9 mouse cellular contexts compared by ENCODE assay signal in genomic region chrX:134296301-134296700, GRCm38 (mm10). TPM values are rescaled to one million over a fixed set of nuclear protein-coding genes. Genes with fewer than 3 reads are reported as not detected.
DNase-seq lines count a peak whose midpoint lies in the region; ATAC-seq and TF ChIP-seq lines count a peak whose summit lies in the region.
"Had no signal": no experiment of that assay in that cellular context is flagged by ENCODE, and none has a peak within 500 bp of the region (broad histone marks: within the 10 kb centered on the region; RNA-seq: fewer than 3 reads in every experiment).

No protein-coding gene starts in this region.

- H3K27me3 ChIP-seq in hindbrain, embryonic 16.5 days (replicated peaks; ENCODE audit: control insufficient read depth, insufficient read depth, low read length), result no peaks in the 10 kb centered on the region; the same call in none of the 2 replicates
- H3K27me3 ChIP-seq in limb, embryonic 13.5 days, result peaks cover 52% of the 10 kb centered on the region
- H3K27me3 ChIP-seq in neural tube, embryonic 15.5 days (replicated peaks), result peaks cover 7% of the 10 kb centered on the region; the same call in 1 of the 2 replicates

- ATAC-seq in hindbrain, embryonic 16.5 days, result peak; percentile 32; the same call in 1 of the 2 replicates
- peak; percentile 55; the same call in 1 of the 2 replicates for ATAC-seq in limb, embryonic 13.5 days (ENCODE audit: low FRiP score, low read depth)
- ATAC-seq in neural tube, embryonic 15.5 days (ENCODE audit: low FRiP score), result peak; percentile 21; the same call in 1 of the 2 replicates

- peak overlapping the region; percentile 10; the same call in 1 of the 2 replicates for H3K4me3 ChIP-seq in embryonic fibroblast, embryonic 13.5 days (ENCODE audit: insufficient read depth, low read length)
- H3K4me3 ChIP-seq in hindbrain, embryonic 16.5 days (ENCODE audit: low read length), result peak overlapping the region; percentile 54
- peak overlapping the region; percentile 51 for H3K4me3 ChIP-seq in limb, embryonic 13.5 days
- peak overlapping the region; percentile 49 for H3K4me3 ChIP-seq in neural tube, embryonic 15.5 days (replicated peaks)
- H3K4me3 ChIP-seq: myocyte had no signal

- TF ChIP-seq POLR2A in embryonic fibroblast, embryonic 13.5 days (IDR thresholded peaks at IDR 0.05; ENCODE audit: low read depth, low read length), result no peak

- H3K27ac ChIP-seq in embryonic fibroblast, embryonic 13.5 days (ENCODE audit: insufficient read depth, low read length), result no peak overlapping the region
- H3K27ac ChIP-seq in hindbrain, embryonic 16.5 days (ENCODE audit: low read depth, low read length), result peak overlapping the region; percentile 72
- no peak overlapping the region for H3K27ac ChIP-seq in limb, embryonic 13.5 days
- H3K27ac ChIP-seq in neural tube, embryonic 15.5 days (replicated peaks), result peak overlapping the region; percentile 84

- TF ChIP-seq CTCF in embryonic fibroblast, embryonic 13.5 days (IDR thresholded peaks at IDR 0.05; ENCODE audit: borderline replicate concordance, insufficient read depth, low read length), result no peak

- peak overlapping the region; percentile 70 for H3K9ac ChIP-seq in hindbrain, embryonic 16.5 days (ENCODE audit: low read depth, low read length)
- peak overlapping the region; percentile 60; the same call in 1 of the 2 replicates for H3K9ac ChIP-seq in limb, embryonic 13.5 days
- peak overlapping the region; percentile 56 for H3K9ac ChIP-seq in neural tube, embryonic 15.5 days (replicated peaks)

- H3K4me2 ChIP-seq in hindbrain, embryonic 16.5 days (ENCODE audit: low read length), result peak overlapping the region; percentile 57
- H3K4me2 ChIP-seq in limb, embryonic 13.5 days (replicated peaks), result peak overlapping the region; percentile 66
- peak overlapping the region; percentile 55 for H3K4me2 ChIP-seq in neural tube, embryonic 15.5 days

- intact Hi-C loops in gastrocnemius, postnatal 14 days (cut with DNase I; ENCODE audit: low total_unique reads), result no loop called here

- no peaks in the 10 kb centered on the region for H3K9me3 ChIP-seq in hindbrain, embryonic 16.5 days (ENCODE audit: control insufficient read depth, low read length)
- no peaks in the 10 kb centered on the region for H3K9me3 ChIP-seq in limb, embryonic 13.5 days
- no peaks in the 10 kb centered on the region for H3K9me3 ChIP-seq in neural tube, embryonic 15.5 days (replicated peaks)

- peak; percentile 9 for DNase-seq in gastrocnemius, postnatal 14 days
- DNase-seq in gastrocnemius, postnatal 25 days, result no peak
- DNase-seq in adrenal gland, postnatal 25 days, result peak; percentile 36
- DNase-seq in urinary bladder, postnatal 10 days (ENCODE audit: low spot score), result no peak

- no peaks in the 10 kb centered on the region for H3K36me3 ChIP-seq in hindbrain, embryonic 16.5 days (ENCODE audit: control insufficient read depth, insufficient read depth, low read length)
- no peaks in the 10 kb centered on the region for H3K36me3 ChIP-seq in limb, embryonic 13.5 days
- H3K36me3 ChIP-seq in neural tube, embryonic 15.5 days, result no peaks in the 10 kb centered on the region

- WGBS in hindbrain, embryonic 16.5 days, result 33% methylated on average over 9 of the region's 9 CpGs
- WGBS in limb, embryonic 13.5 days, result 20% methylated on average over 9 of the region's 9 CpGs
- WGBS in neural tube, embryonic 15.5 days, result 28% methylated on average over 9 of the region's 9 CpGs

- H3K4me1 ChIP-seq in embryonic fibroblast, embryonic 13.5 days (ENCODE audit: control insufficient read depth, insufficient read depth, low read length), result no peaks in the 10 kb centered on the region
- no peaks in the 10 kb centered on the region for H3K4me1 ChIP-seq in hindbrain, embryonic 16.5 days (ENCODE audit: control insufficient read depth, insufficient read depth, low read depth, low read length)
- H3K4me1 ChIP-seq in limb, embryonic 13.5 days, result no peaks in the 10 kb centered on the region
- H3K4me1 ChIP-seq in neural tube, embryonic 15.5 days, result 0 out of 2 replicates have a peak, but pooled peaks cover 3% of the 10 kb centered on the region

RNA-seq across cellular contexts. Expression of gene Tmem35a, which starts 1.3 kb away (rescaled TPM):
- under 1 TPM; 0.80 to 0.84 TPM for total RNA-seq in gastrocnemius, postnatal 14 days (2021)
- under 1 TPM; 0.21 to 0.23 TPM for total RNA-seq in gastrocnemius, postnatal 25 days (2021)
- total RNA-seq in adrenal gland, postnatal 25 days (2021), result 216 and 250 TPM in 2 replicates
- polyA plus RNA-seq in embryonic fibroblast, embryonic 13.5 days (2011; ENCODE audit: insufficient read length, low read depth, missing spikeins), result 6.8 and 10.9 TPM in 2 replicates
- polyA plus RNA-seq in hindbrain, embryonic 16.5 days (2015; fragmentation: Nextera tagmentation; extraction: Ambion mirVana), result 117 and 126 TPM in 2 replicates
- 14.5 and 15.9 TPM in 2 replicates for polyA plus RNA-seq in limb, embryonic 13.5 days (2015; fragmentation: Nextera tagmentation; extraction: Ambion mirVana)
- polyA plus RNA-seq in neural tube, embryonic 15.5 days (2015; fragmentation: Nextera tagmentation; extraction: Ambion mirVana), result 104 and 132 TPM in 2 replicates

RNA-seq across cellular contexts. Expression of gene Cenpi, which starts 11.6 kb away (rescaled TPM):
- total RNA-seq in gastrocnemius, postnatal 14 days (2021), result 1 to 10 TPM; 1.4 to 1.5 TPM
- total RNA-seq in gastrocnemius, postnatal 25 days (2021), result under 1 TPM; 0.33 to 0.70 TPM
- total RNA-seq in adrenal gland, postnatal 25 days (2021), result 3.1 and 5.5 TPM in 2 replicates
- 15.6 and 16.8 TPM in 2 replicates for polyA plus RNA-seq in embryonic fibroblast, embryonic 13.5 days (2011; ENCODE audit: insufficient read length, low read depth, missing spikeins)
- 6.9 and 7.7 TPM in 2 replicates for polyA plus RNA-seq in hindbrain, embryonic 16.5 days (2015; fragmentation: Nextera tagmentation; extraction: Ambion mirVana)
- 25.4 and 28.6 TPM in 2 replicates for polyA plus RNA-seq in limb, embryonic 13.5 days (2015; fragmentation: Nextera tagmentation; extraction: Ambion mirVana)
- 5.9 and 11.3 TPM in 2 replicates for polyA plus RNA-seq in neural tube, embryonic 15.5 days (2015; fragmentation: Nextera tagmentation; extraction: Ambion mirVana)

RNA-seq across cellular contexts. Expression of gene Trmt2b, which starts 19.5 kb away (rescaled TPM):
- total RNA-seq in gastrocnemius, postnatal 14 days (2021), result 10 to 100 TPM in 1 of 2 experiments, 1 to 10 TPM in 1; 8.7 to 13.2 TPM
- 10 to 100 TPM; 10.8 to 12.3 TPM for total RNA-seq in gastrocnemius, postnatal 25 days (2021)
- total RNA-seq in adrenal gland, postnatal 25 days (2021), result 32.6 and 39.3 TPM in 2 replicates
- polyA plus RNA-seq in embryonic fibroblast, embryonic 13.5 days (2011; ENCODE audit: insufficient read length, low read depth, missing spikeins), result 20.9 and 21.7 TPM in 2 replicates
- polyA plus RNA-seq in hindbrain, embryonic 16.5 days (2015; fragmentation: Nextera tagmentation; extraction: Ambion mirVana), result 7.5 and 8.2 TPM in 2 replicates
- 12.4 and 13.5 TPM in 2 replicates for polyA plus RNA-seq in limb, embryonic 13.5 days (2015; fragmentation: Nextera tagmentation; extraction: Ambion mirVana)
- 7.1 and 10.6 TPM in 2 replicates for polyA plus RNA-seq in neural tube, embryonic 15.5 days (2015; fragmentation: Nextera tagmentation; extraction: Ambion mirVana)

Comparison
In these comparisons a context has a peak if more than half of its experiments do, and no peak if none do; other contexts are left out.
1. DNase-seq: peak in gastrocnemius, postnatal 14 days (single experiment) and adrenal gland, postnatal 25 days (single experiment); none in gastrocnemius, postnatal 25 days (single experiment) and urinary bladder, postnatal 10 days (single experiment).
2. H3K27ac ChIP-seq: peak in hindbrain, embryonic 16.5 days (single experiment) and neural tube, embryonic 15.5 days (single experiment); none in embryonic fibroblast, embryonic 13.5 days (single experiment) and limb, embryonic 13.5 days (single experiment).
3. Peak in every context shown above with its lines, with median percentiles within 50 percentile points of each other: H3K4me3 ChIP-seq, ATAC-seq, H3K4me2 ChIP-seq and H3K9ac ChIP-seq.